Mouse (Mus musculus): ENCODE data around the gene Bid. TPM values are rescaled to one million over a fixed set of nuclear protein-coding genes. Genes with fewer than 3 reads are reported as not detected.

Gene Bid
- polyA plus RNA-seq, 1 experiment from 2014 or later, result 28.4 TPM

- WGBS (ENCODE audit: insufficient replicate concordance), result 67% methylated on average over 5 of the region's 5 CpGs
Observed at GRCm38 (mm10) chr6:120943964-120944363, 27.3 kb upstream of the Bid start.

GRCm38 (mm10) chr6:120943551-120943950, 26.9 kb upstream of the Bid start:
- Histone ChIP-seq H3K27ac (peak overlapping the region; percentile 3; the same call in 1 of the 2 replicates), H3K4me2 (no peak overlapping the region), H3K4me1 (replicated peaks) (peaks cover 14% of the 10 kb centered on the region), H3K9me3 (replicated peaks) (no peaks in the 10 kb centered on the region), H3K9ac (no peak overlapping the region), H3K36me3 (peaks cover 36% of the 10 kb centered on the region), H3K4me3 (replicated peaks) (no peak overlapping the region), H3K27me3 (no peaks in the 10 kb centered on the region)
- DNase-seq (no peak), ATAC-seq (ENCODE audit: low read depth) (peak; percentile 51)
- WGBS (ENCODE audit: insufficient replicate concordance), result 43% methylated on average over 10 of the region's 10 CpGs

More at GRCm38 (mm10) chr6:120943964-120944363, 27.3 kb upstream of the Bid start:
- H3K4me3 ChIP-seq (replicated peaks), result no peak overlapping the region
- DNase-seq (no peak), ATAC-seq (ENCODE audit: low read depth) (0 out of 2 replicates have a peak, but pooled peaks have one; percentile 37)
- H3K4me2 ChIP-seq, result no peak overlapping the region
- H3K36me3 ChIP-seq, result peaks cover 41% of the 10 kb centered on the region
- H3K9me3 ChIP-seq (replicated peaks), result no peaks in the 10 kb centered on the region
- no peak overlapping the region for H3K27ac ChIP-seq
- H3K9ac ChIP-seq, result no peak overlapping the region
- peaks cover 14% of the 10 kb centered on the region for H3K4me1 ChIP-seq (replicated peaks)
- no peaks in the 10 kb centered on the region for H3K27me3 ChIP-seq

GRCm38 (mm10) chr6:120943079-120943478, 26.4 kb upstream of the Bid start:
- WGBS (ENCODE audit: insufficient replicate concordance), result 66% methylated on average over 2 of the region's 2 CpGs

GRCm38 (mm10) chr6:120941575-120941974, 24.9 kb upstream of the Bid start:
- H3K27me3 ChIP-seq, result no peaks in the 10 kb centered on the region
- no peak for DNase-seq
- WGBS (ENCODE audit: insufficient replicate concordance), result 87% methylated on average over 13 of the region's 13 CpGs

More at GRCm38 (mm10) chr6:120943079-120943478, 26.4 kb upstream of the Bid start:
- H3K4me1 ChIP-seq (replicated peaks), result peaks cover 18% of the 10 kb centered on the region
- ATAC-seq (ENCODE audit: low read depth) (no peak), DNase-seq (no peak)
- peak overlapping the region; percentile 3; the same call in 1 of the 2 replicates for H3K27ac ChIP-seq
- H3K9me3 ChIP-seq (replicated peaks), result no peaks in the 10 kb centered on the region
- H3K36me3 ChIP-seq, result peaks cover 33% of the 10 kb centered on the region
- no peaks in the 10 kb centered on the region for H3K27me3 ChIP-seq
- H3K9ac ChIP-seq, result no peak overlapping the region
- H3K4me3 ChIP-seq (replicated peaks), result no peak overlapping the region
- H3K4me2 ChIP-seq, result no peak overlapping the region

GRCm38 (mm10) chr6:120941084-120941481, 24.4 kb upstream of the Bid start:
- WGBS (ENCODE audit: insufficient replicate concordance), result 86% methylated on average over 7 of the region's 7 CpGs
- H3K4me3 ChIP-seq (replicated peaks), result no peak overlapping the region
- no peak overlapping the region for H3K4me2 ChIP-seq
- H3K27me3 ChIP-seq, result no peaks in the 10 kb centered on the region
- peaks cover 18% of the 10 kb centered on the region for H3K36me3 ChIP-seq
- H3K9me3 ChIP-seq (replicated peaks), result no peaks in the 10 kb centered on the region
- no peak overlapping the region for H3K9ac ChIP-seq
- H3K4me1 ChIP-seq (replicated peaks), result peaks cover 20% of the 10 kb centered on the region
- H3K27ac ChIP-seq, result no peak overlapping the region
- DNase-seq (no peak), ATAC-seq (ENCODE audit: low read depth) (no peak)

More at GRCm38 (mm10) chr6:120941575-120941974, 24.9 kb upstream of the Bid start:
- ATAC-seq (ENCODE audit: low read depth), result no peak
- Histone ChIP-seq H3K27ac (no peak overlapping the region), H3K4me3 (replicated peaks) (no peak overlapping the region), H3K36me3 (peaks cover 19% of the 10 kb centered on the region), H3K4me1 (replicated peaks) (peaks cover 20% of the 10 kb centered on the region), H3K9me3 (replicated peaks) (no peaks in the 10 kb centered on the region), H3K4me2 (no peak overlapping the region), H3K9ac (no peak overlapping the region)

- Histone ChIP-seq H3K9me3 (replicated peaks) (no peaks in the 10 kb centered on the region), H3K9ac (no peak overlapping the region), H3K27me3 (no peaks in the 10 kb centered on the region), H3K4me1 (replicated peaks) (peaks cover 20% of the 10 kb centered on the region), H3K27ac (no peak overlapping the region), H3K36me3 (peaks cover 13% of the 10 kb centered on the region), H3K4me3 (replicated peaks) (no peak overlapping the region), H3K4me2 (no peak overlapping the region)
- ATAC-seq (ENCODE audit: low read depth) (no peak), DNase-seq (no peak)
- WGBS (ENCODE audit: insufficient replicate concordance), result 83% methylated on average over 7 of the region's 7 CpGs
Observed at GRCm38 (mm10) chr6:120940446-120941083, 23.9 kb upstream of the Bid start.

GRCm38 (mm10) chr6:120939783-120940182, 23.1 kb upstream of the Bid start:
- ATAC-seq (ENCODE audit: low read depth) (no peak), DNase-seq (no peak)
- Histone ChIP-seq H3K4me3 (replicated peaks) (no peak overlapping the region), H3K9ac (no peak overlapping the region), H3K4me2 (no peak overlapping the region), H3K4me1 (replicated peaks) (peaks cover 20% of the 10 kb centered on the region), H3K36me3 (peaks cover 14% of the 10 kb centered on the region), H3K9me3 (replicated peaks) (no peaks in the 10 kb centered on the region), H3K27me3 (no peaks in the 10 kb centered on the region), H3K27ac (no peak overlapping the region)
- 90% methylated on average over 3 of the region's 3 CpGs for WGBS (ENCODE audit: insufficient replicate concordance)

- Histone ChIP-seq H3K27me3 (no peaks in the 10 kb centered on the region), H3K9me3 (replicated peaks) (no peaks in the 10 kb centered on the region), H3K4me1 (replicated peaks) (peaks cover 16% of the 10 kb centered on the region), H3K4me3 (replicated peaks) (no peak overlapping the region), H3K36me3 (peaks cover 23% of the 10 kb centered on the region), H3K9ac (no peak overlapping the region), H3K4me2 (no peak overlapping the region), H3K27ac (no peak overlapping the region)
- DNase-seq, result no peak
- ATAC-seq (ENCODE audit: low read depth), result no peak
- WGBS (ENCODE audit: insufficient replicate concordance), result 82% methylated on average over 12 of the region's 12 CpGs
Observed at GRCm38 (mm10) chr6:120938763-120939450, 22.3 kb upstream of the Bid start.

GRCm38 (mm10) chr6:120937999-120938608, 21.5 kb upstream of the Bid start:
- 77% methylated on average over 11 of the region's 11 CpGs for WGBS (ENCODE audit: insufficient replicate concordance)
- Histone ChIP-seq H3K27me3 (no peaks in the 10 kb centered on the region), H3K36me3 (peaks cover 23% of the 10 kb centered on the region), H3K4me2 (no peak overlapping the region), H3K4me1 (replicated peaks) (peaks cover 8% of the 10 kb centered on the region), H3K9ac (no peak overlapping the region), H3K27ac (no peak overlapping the region), H3K4me3 (replicated peaks) (no peak overlapping the region), H3K9me3 (replicated peaks) (no peaks in the 10 kb centered on the region)
- no peak for DNase-seq
- no peak for ATAC-seq (ENCODE audit: low read depth)

GRCm38 (mm10) chr6:120937104-120937617, 20.5 kb upstream of the Bid start:
- Histone ChIP-seq H3K4me3 (replicated peaks) (no peak overlapping the region), H3K27ac (no peak overlapping the region), H3K36me3 (peaks cover 29% of the 10 kb centered on the region), H3K4me1 (replicated peaks) (peaks cover 12% of the 10 kb centered on the region), H3K9ac (no peak overlapping the region), H3K9me3 (replicated peaks) (no peaks in the 10 kb centered on the region), H3K4me2 (no peak overlapping the region), H3K27me3 (no peaks in the 10 kb centered on the region)
- DNase-seq, result no peak
- ATAC-seq (ENCODE audit: low read depth), result no peak
- WGBS (ENCODE audit: insufficient replicate concordance), result 76% methylated on average over 16 of the region's 16 CpGs

GRCm38 (mm10) chr6:120934176-120934575, 17.5 kb upstream of the Bid start:
- Histone ChIP-seq H3K4me1 (replicated peaks) (peaks cover 34% of the 10 kb centered on the region), H3K27ac (no peak overlapping the region), H3K9ac (no peak overlapping the region), H3K27me3 (no peaks in the 10 kb centered on the region), H3K36me3 (peaks cover 50% of the 10 kb centered on the region), H3K4me3 (replicated peaks) (no peak overlapping the region), H3K9me3 (replicated peaks) (no peaks in the 10 kb centered on the region), H3K4me2 (no peak overlapping the region)
- DNase-seq (no peak), ATAC-seq (ENCODE audit: low read depth) (no peak)
- WGBS (ENCODE audit: insufficient replicate concordance), result 77% methylated on average over 4 of the region's 4 CpGs

All from liver, embryonic 13.5 days (tissue).